Mouse (Mus musculus): ENCODE data around the gene Pkp2. TPM values are rescaled to one million over a fixed set of nuclear protein-coding genes. Genes with fewer than 3 reads are reported as not detected.

Gene Pkp2
- total RNA-seq, 2 experiments from 2014 or later = 1.2 to 1.3 TPM

DNA sequence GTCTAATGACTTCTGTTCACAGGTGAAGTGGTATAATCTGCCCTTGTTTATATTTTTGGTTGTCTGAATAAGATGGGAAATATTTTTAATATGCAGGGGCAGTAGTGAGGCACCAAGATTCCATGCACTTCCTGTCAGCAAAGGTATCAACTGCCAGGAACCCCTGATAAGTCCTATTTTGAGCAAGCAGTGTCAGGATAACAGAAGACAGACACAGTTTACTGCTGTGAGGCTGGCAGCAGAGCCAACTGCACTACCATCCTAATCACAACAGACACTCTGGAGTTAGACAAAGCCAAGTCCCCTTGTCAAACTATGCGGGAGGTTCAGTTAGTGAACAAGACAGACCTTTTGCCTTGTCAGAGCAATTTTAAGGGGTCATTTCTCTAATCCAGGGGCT, 43.6 kb downstream of the Pkp2 start:
- DNase-seq (ENCODE audit: low spot score in 2 of 2) = no peak

DNA sequence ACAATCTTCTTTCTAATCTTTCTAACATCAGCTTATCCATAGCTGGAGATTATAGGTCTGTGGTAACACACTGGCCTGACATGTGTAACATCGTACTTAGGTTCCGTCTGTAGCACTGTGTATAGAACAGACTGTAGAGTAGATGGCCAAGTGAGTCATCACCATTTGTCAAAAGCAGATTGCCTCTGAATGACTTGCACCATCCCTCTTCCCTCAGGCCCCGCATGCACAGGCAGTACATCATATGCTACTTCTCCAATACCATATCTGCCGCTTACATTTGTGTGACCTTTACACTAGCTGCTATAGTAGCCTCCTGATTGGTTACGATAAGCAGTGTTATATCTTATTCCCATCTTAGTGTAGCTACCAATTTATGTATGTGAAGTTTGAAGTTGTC, 47.8 kb downstream of the Pkp2 start:
- DNase-seq (ENCODE audit: low spot score in 2 of 2) = no peak

DNA sequence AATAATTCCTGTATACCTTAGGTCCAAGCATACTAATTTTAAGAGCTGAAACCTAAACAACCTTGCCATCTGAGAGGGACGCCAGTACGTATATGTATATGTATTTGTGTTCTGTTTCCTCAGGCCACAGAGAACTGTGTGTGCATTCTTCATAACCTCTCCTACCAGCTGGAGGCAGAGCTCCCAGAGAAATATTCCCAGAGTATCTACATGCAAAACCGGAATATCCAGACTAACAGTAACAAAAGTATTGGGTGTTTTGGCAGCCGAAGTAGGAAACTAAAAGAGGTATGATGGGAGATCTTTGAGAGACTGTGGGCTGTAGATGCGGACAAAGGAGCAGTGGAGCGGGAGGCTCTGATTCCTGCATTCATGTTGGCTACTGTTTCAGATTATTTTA, 48.4 kb downstream of the Pkp2 start:
- no peak for DNase-seq (ENCODE audit: low spot score in 2 of 2)

DNA sequence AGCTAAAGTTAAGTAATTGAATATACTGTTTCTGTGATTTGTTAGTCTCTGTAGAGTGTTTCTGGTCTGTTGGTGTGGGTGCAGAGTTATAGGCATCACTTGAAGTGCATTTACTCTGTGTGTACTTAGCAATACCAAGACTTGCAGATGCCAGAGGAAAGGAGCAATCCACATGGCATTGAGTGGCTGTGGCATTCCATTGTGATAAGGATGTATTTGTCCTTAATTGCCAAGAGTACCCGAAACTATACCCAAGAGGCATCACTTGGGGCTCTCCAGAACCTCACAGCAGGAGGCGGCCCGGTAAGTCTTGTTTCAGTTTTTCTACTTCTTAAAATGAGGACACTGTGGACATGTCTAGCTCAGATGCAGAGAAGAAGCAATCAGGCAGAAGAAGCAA, 49.3 kb downstream of the Pkp2 start:
- no peak for DNase-seq (ENCODE audit: low spot score in 2 of 2)

DNA sequence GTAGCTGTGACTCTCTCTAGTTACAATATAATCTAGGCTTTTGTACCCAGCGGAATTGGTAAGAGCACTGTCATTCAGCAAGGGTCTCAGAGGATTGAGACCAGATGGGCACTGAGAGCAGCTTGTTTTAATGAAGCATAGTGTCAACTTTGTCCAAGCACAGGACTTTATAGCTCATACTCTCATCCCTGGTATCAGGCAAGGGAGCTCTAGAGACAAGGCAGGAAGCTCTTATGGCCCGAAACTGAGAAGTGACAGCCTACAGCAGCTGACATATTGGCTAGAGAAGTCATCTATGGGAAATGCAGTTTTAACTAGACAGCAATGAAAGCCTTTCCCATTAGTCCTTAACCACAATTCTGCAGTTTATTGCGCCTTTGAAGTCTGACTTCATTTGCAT, 59.9 kb downstream of the Pkp2 start:
- DNase-seq (ENCODE audit: low spot score in 2 of 2) = no peak

DNA sequence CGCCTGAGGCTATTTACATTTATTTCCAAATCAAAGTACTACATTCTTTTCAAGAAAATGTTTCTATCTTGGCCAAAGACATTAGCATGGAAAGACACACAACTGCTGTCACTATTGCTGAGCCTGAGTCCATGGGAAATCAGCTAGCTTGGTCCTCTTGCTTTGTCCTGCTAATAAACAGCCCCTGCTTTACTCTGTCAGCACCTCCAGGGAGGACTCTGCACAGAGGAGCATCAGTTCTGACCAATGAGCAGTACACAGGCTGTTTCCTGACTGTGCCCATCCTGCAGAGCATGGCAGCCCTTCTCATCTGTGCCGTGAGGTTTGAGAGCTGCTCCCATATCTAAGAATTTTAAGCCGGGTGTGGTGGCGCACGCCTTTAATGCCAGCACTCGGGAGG, 60.6 kb downstream of the Pkp2 start:
- DNase-seq (ENCODE audit: low spot score in 2 of 2) = no peak

DNA sequence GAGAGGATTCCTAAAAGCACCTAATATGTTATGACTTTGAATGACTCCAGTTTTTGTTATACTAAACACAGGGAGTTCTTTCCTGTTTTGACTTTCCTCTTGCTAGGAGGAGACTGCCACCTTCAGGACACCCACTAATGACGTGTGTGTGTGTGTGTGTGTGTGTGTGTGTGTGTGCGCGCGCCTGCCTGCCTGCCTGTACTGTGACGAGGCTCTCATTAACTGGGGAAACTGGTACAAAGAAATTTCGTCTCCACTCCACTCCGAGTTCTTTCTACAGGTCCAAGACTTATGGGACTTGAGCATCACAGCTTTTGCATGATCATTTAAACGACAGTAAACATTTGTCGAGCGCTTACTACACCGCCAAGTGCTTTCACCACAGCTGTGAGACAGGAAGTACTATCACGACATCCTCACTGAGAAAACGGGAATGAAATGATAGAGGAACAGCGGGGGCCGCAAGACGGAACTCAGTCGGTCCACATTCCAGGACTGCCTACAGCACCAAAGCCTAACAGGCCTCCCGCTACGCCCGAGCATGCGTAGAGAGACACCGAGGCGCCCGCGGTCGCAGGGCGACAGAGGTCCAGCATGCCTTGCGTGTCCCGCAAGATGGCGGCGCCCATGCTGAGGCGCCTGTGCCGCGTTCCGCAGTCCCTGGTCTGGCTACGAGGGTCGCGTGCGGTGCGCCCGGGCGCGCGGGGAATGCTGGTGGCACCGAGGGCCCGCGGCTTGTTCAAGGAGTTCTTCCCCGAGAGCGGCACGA, 89.4 kb downstream of the Pkp2 start, which contains the start of gene Yars2:
Yars2 (plus strand) TSS at position 597 of the 769 bp plus-strand sequence.
- DNase-seq (ENCODE audit: low spot score in 2 of 2) = peak; percentile 76 to 90

DNA sequence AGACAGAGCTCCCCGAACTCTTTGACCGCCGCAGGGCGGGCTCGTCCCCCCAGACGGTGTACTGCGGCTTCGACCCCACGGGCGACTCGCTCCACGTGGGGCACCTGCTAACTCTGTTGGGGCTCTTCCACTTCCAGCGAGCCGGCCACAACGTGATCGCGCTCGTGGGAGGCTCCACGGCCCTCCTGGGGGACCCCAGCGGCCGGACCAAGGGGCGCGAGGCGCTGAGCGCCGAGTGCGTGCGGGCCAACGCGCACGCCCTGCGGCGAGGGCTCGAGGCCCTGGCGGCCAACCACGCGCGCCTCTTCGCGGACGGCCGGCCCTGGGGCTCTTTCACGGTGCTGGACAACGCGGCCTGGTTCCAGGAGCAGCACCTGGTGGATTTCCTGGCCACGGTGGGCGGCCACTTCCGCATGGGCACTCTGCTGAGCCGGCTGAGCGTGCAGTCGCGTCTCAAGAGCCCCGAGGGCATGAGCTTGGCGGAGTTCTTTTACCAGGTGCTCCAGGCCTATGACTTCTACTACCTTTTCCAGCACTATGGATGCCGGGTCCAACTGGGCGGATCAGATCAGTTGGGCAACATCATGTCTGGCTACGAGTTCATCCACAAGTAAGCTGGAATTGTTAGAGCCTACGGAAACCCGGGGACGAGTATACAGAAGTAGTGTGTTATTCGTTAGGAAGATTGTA, 90.2 kb downstream of the Pkp2 start:
- DNase-seq (ENCODE audit: low spot score in 2 of 2) = peak; percentile 21 to 47

DNA sequence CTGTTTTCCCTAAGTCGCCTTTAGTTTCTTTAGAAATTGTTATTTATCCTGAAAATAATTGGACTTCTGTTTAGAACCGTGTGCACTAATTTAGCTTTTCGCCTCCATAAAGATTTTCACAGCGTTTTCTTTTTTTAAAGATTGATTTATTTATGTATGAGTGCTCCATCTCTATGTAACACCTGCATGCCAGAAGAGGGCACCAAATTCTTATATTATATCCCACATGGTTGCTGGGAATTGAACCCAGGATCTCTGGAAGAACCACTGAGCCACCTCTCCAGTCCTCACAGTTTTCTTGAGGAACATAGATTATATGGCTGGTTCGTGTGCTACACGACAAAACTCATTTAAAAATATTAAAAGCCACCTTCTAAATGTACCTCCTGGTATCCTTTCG, 90.8 kb downstream of the Pkp2 start:
- DNase-seq (ENCODE audit: low spot score in 2 of 2) = no peak

DNA sequence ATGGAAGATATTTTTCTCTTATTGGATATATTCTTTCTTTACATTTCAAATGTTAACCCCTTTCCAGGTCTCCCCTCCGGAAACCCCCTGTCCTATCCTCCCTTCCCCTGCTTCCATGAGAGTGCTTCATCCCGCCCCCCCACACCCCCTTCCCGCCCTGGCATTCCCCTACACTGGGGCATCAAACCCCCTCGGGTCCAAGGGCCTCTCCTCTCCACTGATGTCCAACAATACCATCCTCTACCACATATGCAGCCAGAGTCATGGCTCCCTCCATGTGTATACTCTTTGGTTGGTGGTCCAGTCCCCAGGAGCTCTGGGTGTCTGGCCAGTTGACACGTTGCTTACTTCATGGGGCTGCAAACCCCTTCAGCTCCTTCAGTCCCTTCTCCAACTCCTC, 98.2 kb downstream of the Pkp2 start:
- no peak for DNase-seq (ENCODE audit: low spot score in 2 of 2)

Other genes starting within 250 kb of the Pkp2 start
- 10 to 100 TPM; 17.1 to 19.5 TPM for gene Yars2, start 89.6 kb downstream of the Pkp2 start, total RNA-seq (2021)
- 10 to 100 TPM; 77.2 to 90.8 TPM for gene Dnm1l, start 145.6 kb downstream of the Pkp2 start, total RNA-seq (2021)

All from gastrocnemius, postnatal 4 days (tissue).